Mouse (Mus musculus) lung, embryonic 16.5 days (tissue): Measurements from ENCODE around the gene Hat1. TPM values are rescaled to one million over a fixed set of nuclear protein-coding genes. Genes with fewer than 3 reads are reported as not detected.

Experiments used
- ATAC-seq: fragments of 200-750 bp; cut with Nextera tagmentation; 2 replicates; pipeline ENCODE4 v1.8.0; 2017; ENCODE audit warnings: low read depth, mild to moderate bottlenecking, moderate library complexity
- H3K27ac ChIP-seq: fragments of 300-500 bp; sonication (generic); 2 replicates; pipeline ENCODE4 v1.5.1; 2014; ENCODE audit warnings: mild to moderate bottlenecking, control low read depth, low read length
- H3K27me3 ChIP-seq: fragments of 300-500 bp; sonication (generic); 2 replicates; pipeline ENCODE4 v1.6.1; 2014; ENCODE audit warnings: low read depth, low read length, mixed read lengths; ENCODE audit not compliant: control insufficient read depth, insufficient read depth
- H3K36me3 ChIP-seq: fragments of 300-500 bp; sonication (generic); 2 replicates; pipeline ENCODE4 v1.6.1; 2014; ENCODE audit warnings: low read length; ENCODE audit not compliant: control insufficient read depth, insufficient read depth
- H3K4me1 ChIP-seq: fragments of 300-500 bp; sonication (generic); replicated peaks from 2 replicates; pipeline ENCODE4 v1.6.1; 2014; ENCODE audit warnings: low read length, mixed read lengths; ENCODE audit not compliant: control insufficient read depth, insufficient read depth
- H3K4me2 ChIP-seq: fragments of 300-500 bp; sonication (generic); 2 replicates; pipeline ENCODE4 v1.6.1; 2014; ENCODE audit warnings: low read depth, low read length, control low read depth
- H3K4me3 ChIP-seq: fragments of 300-500 bp; sonication (generic); 2 replicates; pipeline ENCODE4 v1.5.1; 2014; ENCODE audit warnings: mild to moderate bottlenecking, low read length, control low read depth
- H3K9ac ChIP-seq: fragments of 300-500 bp; sonication (generic); 2 replicates; pipeline ENCODE4 v1.6.1; 2014; ENCODE audit warnings: low read length, control low read depth
- H3K9me3 ChIP-seq: fragments of 300-500 bp; sonication (generic); 2 replicates; pipeline ENCODE4 v1.6.1; 2016; ENCODE audit warnings: low read length; ENCODE audit not compliant: control insufficient read depth
- WGBS: fragments of 180-500 bp; shearing (Covaris S2); extraction: QIAGEN DNeasy Blood & Tissue Kit; methylation state at CpG from one replicate; pipeline ENCODE4 v1.1.7; 2014; 5-methylcytosine and 5-hydroxymethylcytosine counted together
- polyA plus RNA-seq: library from polyadenylated mRNA; unstranded; fragments of >200 nt; fragmentation: Nextera tagmentation; extraction: Ambion mirVana; gene quantifications from 2 replicates; pipeline ENCODE4 v1.2.1, GENCODE M21; 2015

Gene Hat1
- polyA plus RNA-seq, 1 experiment from 2014 or later = 127 TPM

DNA sequence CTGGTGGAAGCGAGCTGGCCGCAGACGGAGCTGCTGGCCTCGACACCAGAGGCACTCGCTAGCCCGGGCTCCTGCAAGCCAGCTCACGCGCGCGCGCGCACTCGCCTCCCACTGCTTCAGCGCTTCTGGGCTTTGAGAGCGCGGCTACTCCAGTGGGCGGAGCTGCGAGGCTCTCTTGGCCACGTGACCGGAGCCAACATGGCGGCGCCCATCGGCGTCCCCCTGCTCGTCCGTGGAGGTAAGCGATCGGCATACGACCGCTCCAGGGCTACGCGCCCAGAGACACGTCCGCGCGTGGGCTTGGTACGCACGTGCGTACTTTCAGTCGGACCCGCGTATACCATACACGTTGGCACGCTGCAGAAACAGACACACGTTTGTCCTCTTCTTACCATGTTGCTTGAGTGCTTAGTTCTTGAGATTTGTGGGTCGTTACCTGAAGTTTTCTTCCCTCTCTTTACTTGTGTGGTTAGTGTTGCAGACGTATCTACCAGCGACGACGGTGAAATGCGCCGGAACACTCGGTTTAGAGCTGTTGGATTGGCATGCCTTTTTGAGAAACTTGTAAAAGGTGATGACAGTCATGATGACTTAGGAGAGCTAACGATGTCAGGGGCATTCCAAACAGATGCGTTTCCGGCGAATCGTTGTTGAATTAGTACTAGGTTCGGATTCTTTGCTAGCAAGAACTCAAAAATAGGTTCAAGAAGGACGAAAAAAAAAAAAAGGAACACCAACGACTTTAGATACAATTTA is 64.6 kb downstream of the Hat1 start, which contains the start of gene Metap1d:
Gene Metap1d (plus strand): TSS at position 116 of the 756 bp plus-strand sequence.
- peak within 1 kb of the TSS; percentile 63 for H3K4me3 ChIP-seq
- peaks cover 2% of the 10 kb centered on the region; the same call in 1 of the 2 replicates for H3K4me1 ChIP-seq
- no peaks in the 10 kb centered on the region; the same call in 1 of the 2 replicates for H3K27me3 ChIP-seq
- peak; percentile 98 for ATAC-seq
- under 1% methylated on average over 61 of the region's 61 CpGs for WGBS
- H3K4me2 ChIP-seq = peak within 1 kb of the TSS; percentile 84
- H3K27ac ChIP-seq = no peak within 1 kb of the TSS
- peak within 1 kb of the TSS; percentile 71 for H3K9ac ChIP-seq
- H3K36me3 ChIP-seq = no peaks in the 10 kb centered on the region
- H3K9me3 ChIP-seq = no peaks in the 10 kb centered on the region

DNA sequence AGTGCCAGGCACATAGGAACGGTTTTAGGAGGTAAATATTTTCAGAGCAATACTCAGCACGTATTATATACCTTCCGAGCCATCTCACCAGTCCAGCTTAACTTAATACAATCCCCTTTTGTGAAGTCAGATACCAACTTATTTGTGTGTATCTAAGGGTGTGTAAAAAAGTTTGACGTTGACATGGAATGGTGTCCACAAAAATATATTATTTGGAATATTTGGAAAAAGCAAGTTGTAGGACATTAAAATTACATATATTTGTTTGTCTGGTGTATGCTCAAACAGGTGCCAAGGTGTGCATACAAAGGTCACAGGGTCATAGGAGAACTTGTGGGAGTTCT is 65.1 kb downstream of the Hat1 start:
- peaks cover 2% of the 10 kb centered on the region; the same call in 1 of the 2 replicates for H3K4me1 ChIP-seq
- H3K9ac ChIP-seq = peak overlapping the region; percentile 71
- peak overlapping the region; percentile 63 for H3K4me3 ChIP-seq
- no peak for ATAC-seq
- H3K27ac ChIP-seq = no peak overlapping the region
- 33% methylated on average over 4 of the region's 4 CpGs for WGBS
- H3K4me2 ChIP-seq = peak overlapping the region; percentile 84
- no peaks in the 10 kb centered on the region for H3K36me3 ChIP-seq
- no peaks in the 10 kb centered on the region; the same call in 1 of the 2 replicates for H3K27me3 ChIP-seq
- H3K9me3 ChIP-seq = no peaks in the 10 kb centered on the region

DNA sequence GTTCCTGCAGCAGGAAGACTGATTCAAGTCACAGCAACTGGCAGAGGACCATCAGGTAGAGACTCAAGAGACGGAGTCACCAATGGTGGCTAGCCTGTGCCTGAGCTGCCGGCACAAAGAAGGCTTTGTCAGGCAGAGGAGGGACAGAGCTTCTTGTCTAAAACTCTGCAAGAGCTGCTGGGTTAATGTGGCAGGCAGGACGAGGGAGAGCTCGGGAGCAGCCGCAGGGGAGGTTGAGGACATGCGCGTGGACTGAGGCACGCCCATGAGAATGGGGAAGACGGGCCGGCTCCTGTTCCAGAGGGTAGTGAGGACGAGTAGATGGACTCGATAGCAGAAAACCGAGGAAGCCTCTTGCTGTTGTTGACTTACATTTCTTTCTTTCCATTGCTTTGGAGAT is 69.9 kb downstream of the Hat1 start:
- H3K9me3 ChIP-seq = no peaks in the 10 kb centered on the region
- 63% methylated on average over 13 of the region's 13 CpGs for whole genome bisulfite sequencing
- H3K27ac ChIP-seq = no peak overlapping the region
- no peak overlapping the region for H3K9ac ChIP-seq
- H3K4me2 ChIP-seq = no peak overlapping the region
- no peak overlapping the region for H3K4me3 ChIP-seq
- no peaks in the 10 kb centered on the region for H3K27me3 ChIP-seq
- 0 out of 2 replicates have a peak, but pooled peaks cover 2% of the 10 kb centered on the region for H3K4me1 ChIP-seq
- no peak for ATAC-seq
- H3K36me3 ChIP-seq = no peaks in the 10 kb centered on the region

DNA sequence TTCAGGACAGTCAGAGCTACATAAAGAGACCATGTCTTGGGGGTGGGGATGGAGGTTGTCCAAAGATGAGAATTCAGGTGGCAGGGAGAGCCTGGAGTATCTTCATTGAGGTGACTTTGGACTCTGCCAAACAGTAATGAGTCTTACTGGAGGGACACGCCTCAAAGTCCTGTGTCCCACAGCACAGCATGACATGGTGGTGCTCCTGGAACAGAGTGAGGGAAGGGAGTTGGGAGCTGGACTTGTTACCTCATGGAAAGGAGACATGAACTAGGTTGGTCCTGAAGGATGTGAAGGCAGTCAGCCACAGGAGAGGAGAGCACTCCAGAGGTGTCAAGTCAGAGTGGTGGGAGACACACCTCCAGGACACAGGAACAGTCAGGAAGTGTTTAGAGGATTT is 70.9 kb downstream of the Hat1 start:
- H3K9me3 ChIP-seq = no peaks in the 10 kb centered on the region

DNA sequence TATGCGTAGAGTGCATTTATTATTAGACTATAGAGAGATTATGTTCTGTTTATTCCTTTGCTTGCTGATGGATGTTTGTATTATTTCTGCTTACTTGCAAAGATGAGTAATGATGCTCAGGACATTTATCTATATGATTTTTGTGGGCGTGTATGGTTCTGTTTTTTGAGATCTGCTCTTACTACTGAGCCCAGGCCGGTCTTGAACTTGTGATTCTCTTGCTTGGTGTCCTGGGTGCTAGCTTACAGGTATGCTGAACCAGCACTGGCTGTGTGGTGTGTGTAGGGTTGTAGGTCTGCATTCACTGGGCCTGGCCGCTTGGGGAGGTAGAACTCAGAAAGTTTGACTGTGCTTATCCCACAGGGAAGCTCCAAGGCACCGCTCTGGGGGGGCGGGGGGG is 72.4 kb downstream of the Hat1 start:
- no peaks in the 10 kb centered on the region for H3K36me3 ChIP-seq
- no peaks in the 10 kb centered on the region for H3K4me1 ChIP-seq
- 67% methylated on average over 5 of the region's 6 CpGs for WGBS
- no peaks in the 10 kb centered on the region for H3K9me3 ChIP-seq
- H3K9ac ChIP-seq = no peak overlapping the region
- H3K4me2 ChIP-seq = no peak overlapping the region
- no peak overlapping the region for H3K4me3 ChIP-seq
- H3K27me3 ChIP-seq = no peaks in the 10 kb centered on the region
- no peak overlapping the region for H3K27ac ChIP-seq
- ATAC-seq = no peak

More for the DNA sequence above, 70.9 kb downstream of the Hat1 start:
- H3K4me3 ChIP-seq = no peak overlapping the region
- H3K4me2 ChIP-seq = no peak overlapping the region
- no peak overlapping the region for H3K27ac ChIP-seq
- H3K36me3 ChIP-seq = no peaks in the 10 kb centered on the region
- no peaks in the 10 kb centered on the region for H3K27me3 ChIP-seq
- no peak for ATAC-seq
- no peaks in the 10 kb centered on the region for H3K4me1 ChIP-seq
- 90% methylated on average over 1 of the region's 1 CpGs for WGBS
- H3K9ac ChIP-seq = no peak overlapping the region

DNA sequence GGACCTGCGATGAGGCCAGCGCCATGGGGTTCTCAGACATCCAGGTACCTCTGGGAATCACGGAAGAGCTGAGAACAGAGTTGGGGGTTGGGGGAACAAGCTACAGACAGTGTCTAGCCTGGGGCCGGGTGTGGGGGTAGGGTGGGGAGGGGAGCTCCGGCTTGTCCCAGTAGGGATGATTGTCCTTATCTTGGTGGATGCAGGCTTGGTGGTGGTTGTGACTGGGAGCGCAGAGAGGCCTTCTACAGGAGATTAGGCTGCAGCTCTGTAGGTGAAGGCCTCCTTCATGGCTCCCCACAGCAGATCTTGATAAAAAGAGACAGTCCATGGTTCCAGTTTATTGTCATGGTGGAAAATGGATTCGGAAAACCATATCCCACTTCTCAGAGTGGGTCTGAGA is 72.8 kb downstream of the Hat1 start:
- Histone ChIP-seq H3K36me3 (no peaks in the 10 kb centered on the region), H3K4me3 (no peak overlapping the region), H3K27ac (no peak overlapping the region), H3K9ac (no peak overlapping the region), H3K4me1 (no peaks in the 10 kb centered on the region), H3K9me3 (no peaks in the 10 kb centered on the region), H3K4me2 (no peak overlapping the region), H3K27me3 (no peaks in the 10 kb centered on the region)
- no peak for ATAC-seq
- 63% methylated on average over 7 of the region's 7 CpGs for WGBS

DNA sequence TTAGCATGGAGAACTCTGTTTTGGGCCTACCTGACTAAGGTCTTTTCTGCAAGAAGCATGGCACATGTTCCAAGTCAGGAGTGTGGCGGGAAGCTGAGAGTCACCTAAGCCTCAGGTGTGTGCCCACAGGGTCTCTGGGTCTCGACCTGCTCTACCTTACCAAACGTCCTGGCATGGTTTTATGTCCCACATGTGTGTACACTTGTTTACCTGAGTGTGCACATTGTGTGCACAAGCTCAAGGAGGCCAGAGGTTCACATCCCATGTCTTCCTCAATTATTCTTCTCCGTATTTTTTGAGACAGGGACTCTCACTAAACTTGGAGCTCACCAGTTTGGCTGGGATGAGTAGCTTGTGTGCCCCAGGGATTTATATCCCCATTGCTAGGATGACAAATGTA is 73.3 kb downstream of the Hat1 start:
- H3K27me3 ChIP-seq = no peaks in the 10 kb centered on the region
- no peaks in the 10 kb centered on the region for H3K36me3 ChIP-seq
- WGBS = 85% methylated on average over 4 of the region's 4 CpGs
- H3K9me3 ChIP-seq = no peaks in the 10 kb centered on the region
- no peak overlapping the region for H3K4me3 ChIP-seq
- H3K4me2 ChIP-seq = no peak overlapping the region
- no peak overlapping the region for H3K9ac ChIP-seq
- no peak overlapping the region for H3K27ac ChIP-seq
- ATAC-seq = no peak
- H3K4me1 ChIP-seq = no peaks in the 10 kb centered on the region

DNA sequence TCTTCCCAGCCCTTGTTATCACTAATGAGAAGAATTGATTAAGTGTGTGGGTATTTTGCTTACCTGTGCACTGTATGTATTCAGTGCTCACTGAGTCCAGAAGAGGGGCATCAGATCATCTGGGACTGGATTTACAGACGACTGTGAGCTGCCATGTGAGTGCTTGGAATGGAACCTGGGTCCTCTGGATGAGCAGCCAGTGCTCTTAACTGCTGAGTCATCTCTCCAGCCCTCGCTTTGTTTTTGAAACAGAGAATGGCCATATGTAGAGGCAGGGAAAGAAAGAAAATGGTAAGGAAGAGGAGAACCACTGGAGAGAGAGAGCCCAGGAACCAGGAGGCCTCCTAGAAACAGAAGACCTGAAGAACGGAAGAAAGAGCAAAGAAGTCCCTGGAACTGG is 73.8 kb downstream of the Hat1 start:
- WGBS = 69% methylated on average over 3 of the region's 3 CpGs
- Histone ChIP-seq H3K36me3 (no peaks in the 10 kb centered on the region), H3K4me3 (no peak overlapping the region), H3K9me3 (no peaks in the 10 kb centered on the region), H3K4me2 (no peak overlapping the region), H3K27ac (no peak overlapping the region), H3K4me1 (no peaks in the 10 kb centered on the region), H3K9ac (no peak overlapping the region), H3K27me3 (no peaks in the 10 kb centered on the region)
- no peak for ATAC-seq

DNA sequence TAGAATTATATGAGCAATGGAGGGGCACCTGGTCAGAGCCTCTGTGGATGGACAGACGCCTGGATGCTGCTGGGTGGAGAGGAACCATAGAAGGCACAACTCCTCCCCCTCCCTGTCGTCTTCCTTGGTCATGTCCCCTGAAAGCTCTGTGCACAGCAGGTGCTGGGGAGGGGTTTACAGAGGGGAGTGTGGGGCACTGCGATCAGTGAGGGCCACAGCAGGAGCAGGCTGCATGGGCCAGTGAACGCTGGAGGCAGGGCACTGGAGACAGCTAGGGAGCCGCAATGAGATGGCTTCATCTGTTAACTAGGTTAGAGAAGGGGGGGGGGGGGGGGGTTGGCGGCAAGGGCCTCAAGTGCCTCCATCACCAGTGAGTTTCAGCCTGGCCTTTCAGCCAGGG is 77.3 kb downstream of the Hat1 start:
- ATAC-seq = no peak
- Histone ChIP-seq H3K27ac (no peak overlapping the region), H3K4me2 (no peak overlapping the region), H3K4me1 (no peaks in the 10 kb centered on the region), H3K9me3 (no peaks in the 10 kb centered on the region), H3K9ac (no peak overlapping the region), H3K4me3 (no peak overlapping the region), H3K36me3 (no peaks in the 10 kb centered on the region), H3K27me3 (no peaks in the 10 kb centered on the region)
- whole genome bisulfite sequencing = 26% methylated on average over 6 of the region's 6 CpGs
